Mouse (Mus musculus): ENCODE results near the gene Scgb1b30. TPM values are rescaled to one million over a fixed set of nuclear protein-coding genes. Genes with fewer than 3 reads are reported as not detected.

The Scgb1b30 gene
- polyA plus RNA-seq, 1 experiment from 2014 or later = not detected

DNA sequence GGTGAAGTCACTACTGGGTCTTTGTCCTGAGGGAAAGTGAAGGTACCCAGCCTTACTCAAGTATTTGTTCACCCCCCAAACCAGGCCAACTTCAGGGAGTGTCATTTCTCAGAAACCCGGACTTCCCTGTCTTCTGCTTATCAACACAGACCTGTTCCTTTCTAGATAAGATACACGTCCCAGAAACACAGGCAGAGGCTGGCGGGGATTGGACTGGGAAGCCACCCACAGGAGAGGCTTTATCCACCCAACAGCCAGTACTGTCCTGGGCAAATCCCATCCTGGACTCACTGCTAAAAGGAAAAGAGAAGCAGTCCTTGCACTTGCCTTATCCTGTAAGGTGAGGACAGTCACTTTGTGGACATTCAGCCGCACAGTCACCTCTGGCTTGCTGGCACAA, 52.0 kb downstream of the Scgb1b30 start:
- Histone ChIP-seq H3K27me3 (ENCODE audit: control insufficient read depth, insufficient read depth, low read length) (no peaks in the 10 kb centered on the region), H3K4me3 (ENCODE audit: low read depth, low read length) (no peak overlapping the region), H3K36me3 (ENCODE audit: control insufficient read depth, insufficient read depth, low read length) (peaks cover 47% of the 10 kb centered on the region), H3K4me2 (ENCODE audit: low read depth, low read length, severe bottlenecking) (no peak overlapping the region), H3K9me3 (ENCODE audit: control insufficient read depth, low read length) (no peaks in the 10 kb centered on the region), H3K9ac (ENCODE audit: low read length) (no peak overlapping the region), H3K4me1 (replicated peaks; ENCODE audit: control insufficient read depth, insufficient read depth, low read length) (no peaks in the 10 kb centered on the region), H3K27ac (ENCODE audit: low read depth, low read length) (no peak overlapping the region)
- DNase-seq (ENCODE audit: low spot score) = no peak
- 91% methylated on average over 4 of the region's 4 CpGs for WGBS
- no peak for ATAC-seq (replicated peaks; ENCODE audit: low FRiP score)

Other genes with a start within 250 kb of the Scgb1b30 start
- not detected in 2 replicates for gene Scgb2b26, start 150.4 kb upstream of the Scgb1b30 start, polyA plus RNA-seq (2014; fragmentation: Nextera tagmentation; extraction: Ambion mirVana)
- gene Scgb2b27, start 81.5 kb upstream of the Scgb1b30 start, polyA plus RNA-seq (2014; fragmentation: Nextera tagmentation; extraction: Ambion mirVana) = not detected in 2 replicates
- not detected in 2 replicates for gene Scgb1b27, start 73.9 kb upstream of the Scgb1b30 start, polyA plus RNA-seq (2014; fragmentation: Nextera tagmentation; extraction: Ambion mirVana)
- gene Wtip, start 37.8 kb downstream of the Scgb1b30 start, polyA plus RNA-seq (2014; fragmentation: Nextera tagmentation; extraction: Ambion mirVana) = 3.9 and 5.7 TPM in 2 replicates
- 270 and 276 TPM in 2 replicates for gene Uba2, start 74.2 kb downstream of the Scgb1b30 start, polyA plus RNA-seq (2014; fragmentation: Nextera tagmentation; extraction: Ambion mirVana)
- gene Pdcd2l, start 101.2 kb downstream of the Scgb1b30 start, polyA plus RNA-seq (2014; fragmentation: Nextera tagmentation; extraction: Ambion mirVana) = 62.3 and 66.5 TPM in 2 replicates
- 376 and 377 TPM in 2 replicates for gene Gpi1, start 134.9 kb downstream of the Scgb1b30 start, polyA plus RNA-seq (2014; fragmentation: Nextera tagmentation; extraction: Ambion mirVana)
- 0.60 TPM in 1 of 2 replicates, not detected in the other for gene Gm6096, start 155.6 kb downstream of the Scgb1b30 start, polyA plus RNA-seq (2014; fragmentation: Nextera tagmentation; extraction: Ambion mirVana)
- gene 4931406P16Rik, start 218.1 kb downstream of the Scgb1b30 start, polyA plus RNA-seq (2014; fragmentation: Nextera tagmentation; extraction: Ambion mirVana) = 27.4 and 32.7 TPM in 2 replicates

All from forebrain, embryonic 11.5 days (tissue).